Mouse (Mus musculus): ENCODE data around the gene Cabp1.

DNA sequence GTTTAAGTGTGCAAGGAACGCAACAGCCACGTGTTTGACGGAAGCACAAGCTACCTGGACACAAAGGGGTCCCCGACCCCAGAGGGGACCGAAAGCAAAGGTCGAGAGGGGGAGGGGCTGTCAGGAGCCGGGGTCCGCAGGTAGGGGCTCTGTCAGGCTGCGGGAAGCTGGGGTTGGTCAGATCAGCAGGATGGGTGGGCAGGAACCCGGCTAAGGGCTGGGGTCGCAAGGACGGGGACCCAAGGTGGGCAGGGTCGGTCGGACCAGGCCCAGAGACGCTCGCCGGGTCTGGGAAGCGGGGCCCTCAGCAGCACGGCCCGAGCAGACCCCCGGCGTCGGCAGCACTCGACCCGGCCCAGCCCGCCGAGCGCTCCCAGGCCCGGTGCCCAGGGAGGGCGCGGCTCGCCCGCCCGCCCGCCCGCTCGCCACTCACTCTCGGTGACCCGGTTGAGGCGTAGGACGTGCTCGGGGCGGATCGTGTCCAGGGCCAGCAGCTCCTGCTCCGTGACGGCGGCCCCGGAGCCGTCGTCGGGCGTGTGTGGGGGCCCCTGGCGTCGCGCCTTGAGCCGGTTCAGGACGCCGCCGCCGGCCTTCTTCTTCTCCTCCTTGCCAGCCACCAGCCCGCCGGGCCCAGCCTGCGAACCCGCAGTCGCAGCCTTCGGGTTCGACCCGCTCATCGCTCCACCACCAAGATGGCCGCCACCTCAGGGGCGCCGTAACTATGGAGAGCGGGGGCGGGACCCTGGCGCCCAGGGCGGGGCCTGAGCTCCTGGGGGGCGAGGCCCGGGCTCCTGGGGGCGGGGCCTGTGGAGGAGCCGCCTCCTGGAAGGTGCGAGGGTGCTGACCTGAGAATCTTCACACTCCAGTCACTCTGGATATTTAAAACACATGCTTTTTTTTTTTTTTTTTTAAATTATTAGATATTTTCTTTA, 59.7 kb downstream of the Cabp1 start, which contains the start of gene Unc119b:
- TF ChIP-seq CTCF (IDR thresholded peaks at IDR 0.05; ENCODE audit: low read depth, low read length): no peak
- TF ChIP-seq POLR2AphosphoS5 (IDR thresholded peaks at IDR 0.05; ENCODE audit: insufficient replicate concordance, low read depth, low read length): no peak
- no peak for TF ChIP-seq TAL1 (conservative IDR thresholded peaks at IDR 0.05; ENCODE audit: low read depth, low read length)
- no peak for TF ChIP-seq GATA1 (IDR thresholded peaks at IDR 0.05; ENCODE audit: borderline replicate concordance, low read length)
